Mouse (Mus musculus) Patski (cell line): ENCODE measurements around the gene C730034F03Rik. TPM values are rescaled to one million over a fixed set of nuclear protein-coding genes. Genes with fewer than 3 reads are reported as not detected.

ENCODE experiments used
- ATAC-seq: fragments of 100-300 bp; one replicate; pipeline ENCODE4 v1.8.0; 2021
- CTCF ChIA-PET: fragments of 350-600 bp; sonication (Branson Sonifier 250); formaldehyde crosslinking; loops from one replicate; lab custom pipeline; 2022; ENCODE audit warnings: inconsistent platforms; lab: Charles Lee
- POLR2A ChIA-PET: fragments of 350-600 bp; sonication (Branson Sonifier 250); formaldehyde crosslinking; loops from one replicate; lab custom pipeline; 2022; ENCODE audit warnings: antibody characterized with exemption, inconsistent platforms; lab: Charles Lee
- DNase-seq: peaks from one replicate; pipeline ENCODE4 v3.0.0-alpha.2; 2011; ENCODE audit warnings: low read depth, low spot score
- H3K27me3 ChIP-seq: fragments of 371-371 bp; one replicate; pipeline ENCODE4 v1.5.1; 2021
- CTCF ChIP-seq: fragments of 100-300 bp; IDR thresholded peaks from one replicate; pipeline ENCODE4 v1.5.1; 2021
- in situ Hi-C: fragments of 300-500 bp; cut with MboI; formaldehyde crosslinking; loops from 3 replicates; pipeline ENCODE4 v1.11.1; 2018; ENCODE audit warnings: low pct_unique_long_range_greater_than_20kb, mixed read lengths
- polyA plus RNA-seq: library from polyadenylated mRNA; unstranded; gene quantifications from one replicate; pipeline ENCODE4 v1.2.3, GENCODE M21; 2021

Gene C730034F03Rik
- polyA plus RNA-seq, 1 experiment from 2014 or later = 1.3 TPM

DNA sequence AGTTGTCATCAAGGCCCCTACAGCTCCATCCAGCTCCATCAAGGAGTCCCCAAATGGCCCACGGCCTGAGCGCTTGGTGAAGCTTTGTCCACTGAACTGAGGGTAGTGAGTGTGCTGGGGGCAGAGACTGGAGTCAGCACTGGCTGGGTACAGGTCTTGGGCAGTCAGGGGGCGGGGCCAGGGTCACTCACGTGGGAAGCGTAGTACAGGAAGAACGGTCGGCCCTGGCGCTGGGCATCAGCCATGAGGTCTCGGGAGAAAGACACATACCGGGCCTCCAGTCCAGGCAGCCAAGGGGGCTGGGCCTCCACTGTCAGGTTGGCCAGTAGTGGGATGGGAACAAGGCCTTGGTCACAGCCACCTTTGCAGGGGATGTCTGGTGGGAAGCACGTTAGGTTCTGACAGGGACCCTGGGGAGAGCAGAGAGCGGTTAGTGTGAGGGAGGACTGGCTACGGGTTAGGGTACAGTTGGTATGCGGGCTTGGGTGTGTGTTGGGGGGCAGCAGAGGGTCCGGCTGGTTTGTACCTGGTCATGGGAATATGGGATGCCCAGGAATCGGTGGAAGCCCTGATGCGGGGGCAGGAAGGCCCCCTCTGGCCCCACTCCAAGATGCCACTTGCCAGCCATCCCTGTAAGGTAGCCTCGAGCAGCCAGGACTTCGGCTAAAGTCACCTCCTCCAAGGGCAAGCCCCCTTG lies 45.4 kb downstream of the C730034F03Rik start:
- DNase-seq (no peak), ATAC-seq (no peak)
- H3K27me3 ChIP-seq = no peaks in the 10 kb centered on the region
- ChIA-PET CTCF (interaction anchor here (1.4 kb wide), 1 partner anchor 31 kb away, joined by 3 read pairs; no protein-coding TSS in a partner anchor), POLR2A (no interaction called here)
- TF ChIP-seq CTCF = no peak
- in situ Hi-C loops = no loop called here

- no peaks in the 10 kb centered on the region for H3K27me3 ChIP-seq
- DNase-seq = no peak
- ChIA-PET POLR2A (no interaction called here), CTCF (no interaction called here)
- no peak for ATAC-seq
- no peak for TF ChIP-seq CTCF
- in situ Hi-C loops = no loop called here
Observed at GRCm38 (mm10) chr15:89475293-89475600, 45.9 kb downstream of the C730034F03Rik start.

GRCm38 (mm10) chr15:89475611-89476474 lies 46.5 kb downstream of the C730034F03Rik start:
- TF ChIP-seq CTCF = no peak
- H3K27me3 ChIP-seq = no peaks in the 10 kb centered on the region
- POLR2A ChIA-PET = no interaction called here
- in situ Hi-C loops = no loop called here
- DNase-seq (peak; percentile 37), ATAC-seq (peak; percentile 84)
- CTCF ChIA-PET = no interaction called here

GRCm38 (mm10) chr15:89476475-89476815 lies 47.1 kb downstream of the C730034F03Rik start:
- ChIA-PET POLR2A (no interaction called here), CTCF (no interaction called here)
- TF ChIP-seq CTCF = no peak
- peak; percentile 22 for DNase-seq
- in situ Hi-C loops = no loop called here
- no peaks in the 10 kb centered on the region for H3K27me3 ChIP-seq
- peak; percentile 10 for ATAC-seq

- TF ChIP-seq CTCF = no peak
- in situ Hi-C loops = no loop called here
- DNase-seq (no peak), ATAC-seq (no peak)
- POLR2A ChIA-PET = no interaction called here
- CTCF ChIA-PET = no interaction called here
- H3K27me3 ChIP-seq = no peaks in the 10 kb centered on the region
Observed at GRCm38 (mm10) chr15:89477091-89477491, 47.7 kb downstream of the C730034F03Rik start, which contains the start of gene Arsa. Gene Arsa, minus strand, starts transcription at chr15:89477425.

DNA sequence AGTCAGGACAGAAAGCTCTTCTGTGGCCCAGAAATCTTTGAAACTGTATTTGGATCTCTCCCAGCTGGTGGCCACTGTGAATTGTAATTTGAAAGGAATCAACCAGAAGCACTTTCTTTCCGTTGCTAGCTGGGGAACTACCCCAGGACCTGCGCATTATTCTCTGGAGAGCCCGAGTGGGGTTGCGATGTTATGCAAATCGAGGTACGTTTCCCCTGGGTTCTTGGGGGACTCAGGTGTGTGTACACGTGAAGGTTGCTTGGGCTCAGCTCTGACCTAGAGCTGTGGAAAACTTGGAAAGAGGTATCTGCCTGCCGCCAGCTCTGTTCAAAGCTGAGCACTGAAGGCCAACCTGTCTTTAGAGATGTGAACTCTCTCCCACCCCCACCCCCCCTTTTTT lies 48.4 kb downstream of the C730034F03Rik start:
- ChIA-PET CTCF (no interaction called here), POLR2A (no interaction called here)
- no peak for DNase-seq
- no peaks in the 10 kb centered on the region for H3K27me3 ChIP-seq
- no peak for ATAC-seq
- TF ChIP-seq CTCF = no peak
- in situ Hi-C loops = no loop called here

DNA sequence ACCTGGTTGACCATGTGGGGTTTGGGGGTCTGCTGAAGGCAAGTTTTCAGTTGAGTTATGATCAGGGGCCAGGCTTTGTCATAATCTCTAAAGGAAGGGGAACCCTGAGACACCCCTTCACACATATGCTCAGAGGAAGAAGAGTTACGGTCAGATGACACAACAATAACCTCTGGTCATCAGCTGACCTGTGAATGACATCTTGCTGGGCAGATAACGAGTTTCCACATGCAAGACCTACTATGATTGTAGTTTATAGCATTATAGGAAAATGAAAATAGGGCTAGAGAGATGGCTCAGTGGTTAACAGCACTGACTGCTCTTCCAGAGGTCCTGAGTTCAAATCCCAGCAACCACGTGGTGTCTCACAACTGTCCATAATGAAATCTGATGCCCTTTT lies 49.2 kb downstream of the C730034F03Rik start:
- TF ChIP-seq CTCF = no peak
- ATAC-seq = no peak
- in situ Hi-C loops = no loop called here
- DNase-seq = no peak
- CTCF ChIA-PET = no interaction called here
- POLR2A ChIA-PET = no interaction called here
- no peaks in the 10 kb centered on the region for H3K27me3 ChIP-seq

Other genes with a start within 250 kb of the C730034F03Rik start
- gene Plxnb2, start 248.8 kb upstream of the C730034F03Rik start, polyA plus RNA-seq = 444 TPM
- gene Dennd6b, start 233.1 kb upstream of the C730034F03Rik start, polyA plus RNA-seq = 11.3 TPM
- 37.2 TPM for gene Ppp6r2, start 218.0 kb upstream of the C730034F03Rik start, polyA plus RNA-seq
- 150 TPM for gene Sbf1, start 114.3 kb upstream of the C730034F03Rik start, polyA plus RNA-seq
- gene Adm2, start 106.9 kb upstream of the C730034F03Rik start, polyA plus RNA-seq = 0.14 TPM
- not detected for gene Miox, start 95.2 kb upstream of the C730034F03Rik start, polyA plus RNA-seq
- gene Lmf2, start 73.9 kb upstream of the C730034F03Rik start, polyA plus RNA-seq = 65.9 TPM
- 106 TPM for gene Ncaph2, start 73.9 kb upstream of the C730034F03Rik start, polyA plus RNA-seq
- 24.2 TPM for gene Sco2, start 55.7 kb upstream of the C730034F03Rik start, polyA plus RNA-seq
- 3.0 TPM for gene Tymp, start 52.5 kb upstream of the C730034F03Rik start, polyA plus RNA-seq
- 0.36 TPM for gene Odf3b, start 50.3 kb upstream of the C730034F03Rik start, polyA plus RNA-seq
- gene Klhdc7b, start 44.7 kb upstream of the C730034F03Rik start, polyA plus RNA-seq = not detected
- not detected for gene Syce3, start 19.1 kb upstream of the C730034F03Rik start, polyA plus RNA-seq
- 1.7 TPM for gene Cpt1b, start 3.7 kb upstream of the C730034F03Rik start, polyA plus RNA-seq
- gene Gm44502, start 107 bp downstream of the C730034F03Rik start, polyA plus RNA-seq = not detected
- 63.5 TPM for gene Chkb, start 319 bp downstream of the C730034F03Rik start, polyA plus RNA-seq
- gene Mapk8ip2, start 24.3 kb downstream of the C730034F03Rik start, polyA plus RNA-seq = 0.17 TPM
- gene Arsa, start 47.8 kb downstream of the C730034F03Rik start, polyA plus RNA-seq = 71.1 TPM
- 2.0 TPM for gene Shank3, start 70.0 kb downstream of the C730034F03Rik start, polyA plus RNA-seq
- not detected for gene Acr, start 138.7 kb downstream of the C730034F03Rik start, polyA plus RNA-seq
- 41.4 TPM for gene Rabl2, start 162.3 kb downstream of the C730034F03Rik start, polyA plus RNA-seq